Mouse (Mus musculus) lung, adult 2 months (tissue): ENCODE measurements around the gene Alas2. TPM values are rescaled to one million over a fixed set of nuclear protein-coding genes. Genes with fewer than 3 reads are reported as not detected.

Experiments
- DNase-seq: peaks from one replicate; pipeline ENCODE4 v3.0.0; 2022
- H3K4me1 ChIP-seq: fragments of 200-500 bp; 2 replicates; pipeline ENCODE4 v1.6.1; 2011; ENCODE audit warnings: low read length; ENCODE audit not compliant: control insufficient read depth, insufficient read depth
- H3K4me3 ChIP-seq: fragments of 200-500 bp; replicated peaks from 2 replicates; pipeline ENCODE3; 2011; ENCODE audit warnings: low read depth, mild to moderate bottlenecking, control low read depth, low read length; ENCODE audit errors: extremely low read depth
- CTCF ChIP-seq: fragments of 200-500 bp; IDR thresholded peaks from 2 replicates; pipeline ENCODE4 v1.5.1; 2011; ENCODE audit warnings: mild to moderate bottlenecking, low read length, control low read depth; ENCODE audit not compliant: insufficient read depth
- POLR2A ChIP-seq: fragments of 200-500 bp; IDR thresholded peaks from 2 replicates; pipeline ENCODE4 v1.6.1; 2011; ENCODE audit warnings: low read depth, mild to moderate bottlenecking, control low read depth, low read length, borderline replicate concordance; ENCODE audit errors: extremely low read depth
- WGBS: fragments of 180-500 bp; shearing (Covaris S2); methylation state at CpG from one replicate; pipeline ENCODE4 v1.1.7; 2018; 5-methylcytosine and 5-hydroxymethylcytosine counted together
- polyA plus RNA-seq: library from polyadenylated mRNA; depleted of rRNA; stranded (reverse); fragments of >200 nt; gene quantifications from 2 replicates; pipeline ENCODE4 v1.2.3, GENCODE M21; 2012; rRNA removed

Gene Alas2
- polyA plus RNA-seq = 52.8 and 113 TPM in 2 replicates

DNA sequence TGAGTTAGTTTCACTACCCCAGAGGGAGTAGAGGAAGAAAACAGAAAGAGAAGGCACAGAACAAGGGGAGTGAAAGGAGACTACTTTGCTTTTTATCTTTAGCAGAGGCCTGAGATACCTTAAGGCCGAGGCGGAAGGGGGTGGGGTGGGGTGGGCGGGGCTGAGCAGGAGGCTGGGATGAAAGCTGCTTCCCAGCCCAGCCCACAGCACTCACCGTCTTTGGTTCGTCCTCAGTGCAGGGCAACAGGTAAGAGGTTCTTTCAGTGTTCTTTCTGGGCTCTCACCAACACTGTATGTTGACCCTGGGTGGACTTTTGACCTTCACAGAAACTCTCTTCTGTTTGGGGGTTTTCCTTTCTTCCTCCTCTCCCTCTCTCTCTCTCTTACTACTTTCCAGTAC, at the start of gene Alas2:
TSS of gene Alas2 (plus strand) at position 137 of the 400 bp plus-strand sequence.
- DNase-seq = no peak
- TF ChIP-seq POLR2A (no peak), CTCF (no peak)
- Histone ChIP-seq H3K4me3 (no peak within 1 kb of the TSS), H3K4me1 (no peaks in the 10 kb centered on the region)
- 44% methylated on average over 5 of the region's 5 CpGs for WGBS

DNA sequence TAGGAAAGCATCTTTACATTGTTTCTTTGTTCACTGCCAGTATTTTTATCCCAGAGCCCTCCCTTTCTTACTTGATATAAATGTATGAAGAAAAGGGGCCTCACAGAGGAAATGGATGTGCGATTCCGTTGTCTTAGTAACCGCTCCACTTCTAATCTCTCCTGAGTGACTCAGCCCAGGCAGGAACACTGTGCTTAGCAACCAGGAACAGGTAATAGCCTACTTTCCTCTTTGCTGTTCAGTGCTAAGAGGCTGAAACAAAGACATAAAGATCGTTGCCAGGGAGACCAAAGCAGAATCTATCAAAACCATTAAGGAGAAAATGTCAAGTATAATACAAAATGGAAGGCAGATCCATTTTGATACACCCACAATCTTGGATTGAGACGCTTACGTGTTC, 38.5 kb upstream of the Alas2 start:
- WGBS = 75% methylated on average over 6 of the region's 6 CpGs

DNA sequence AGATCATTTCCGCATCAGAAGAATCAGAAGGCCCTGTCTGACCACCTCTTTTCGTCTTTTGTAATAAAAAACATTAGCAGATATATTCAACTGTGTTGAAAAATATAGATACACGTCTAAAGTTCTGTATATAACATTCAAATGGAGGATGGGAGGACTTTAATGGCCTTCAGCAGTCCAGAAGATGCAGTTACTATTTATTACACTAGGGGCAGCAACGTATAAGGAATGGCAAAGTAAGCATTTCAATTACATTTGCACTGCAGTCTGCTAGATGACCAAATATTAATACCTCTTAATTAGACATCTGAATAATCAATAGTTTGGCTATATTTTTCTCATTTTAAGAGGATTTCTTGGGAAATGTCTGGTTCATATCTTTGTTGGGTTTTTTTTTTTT, 36.5 kb upstream of the Alas2 start:
- TF ChIP-seq CTCF (peak; percentile 32; the same call in 1 of the 2 replicates), POLR2A (no peak)
- no peak overlapping the region for H3K4me3 ChIP-seq
- 32% methylated on average over 4 of the region's 4 CpGs for WGBS
- no peaks in the 10 kb centered on the region for H3K4me1 ChIP-seq
- no peak for DNase-seq

More for the DNA sequence above, 38.5 kb upstream of the Alas2 start:
- no peak for DNase-seq
- TF ChIP-seq CTCF (no peak), POLR2A (no peak)
- no peak overlapping the region for H3K4me3 ChIP-seq
- H3K4me1 ChIP-seq = no peaks in the 10 kb centered on the region

DNA sequence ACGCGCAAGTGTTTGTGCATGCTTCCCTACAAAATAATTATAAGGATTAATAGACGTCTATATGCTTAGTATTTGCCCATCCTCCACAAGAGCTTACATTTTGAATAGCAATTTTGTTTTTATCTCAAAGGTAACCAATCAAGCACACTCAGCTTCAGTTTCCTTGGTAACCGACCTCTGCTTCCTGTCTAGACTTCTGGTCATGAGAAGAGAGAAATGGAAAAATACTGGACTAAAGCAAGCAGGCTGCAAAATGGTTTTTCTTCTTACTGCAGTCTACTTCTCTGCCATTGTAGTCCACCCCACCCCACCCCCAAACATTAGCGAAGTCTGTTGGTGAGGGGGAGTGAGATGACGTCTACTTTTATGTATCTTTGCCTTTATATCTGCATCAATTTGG, 35.9 kb upstream of the Alas2 start:
- DNase-seq = no peak
- no peaks in the 10 kb centered on the region for H3K4me1 ChIP-seq
- H3K4me3 ChIP-seq = no peak overlapping the region
- TF ChIP-seq POLR2A = no peak
- 67% methylated on average over 6 of the region's 6 CpGs for WGBS

DNA sequence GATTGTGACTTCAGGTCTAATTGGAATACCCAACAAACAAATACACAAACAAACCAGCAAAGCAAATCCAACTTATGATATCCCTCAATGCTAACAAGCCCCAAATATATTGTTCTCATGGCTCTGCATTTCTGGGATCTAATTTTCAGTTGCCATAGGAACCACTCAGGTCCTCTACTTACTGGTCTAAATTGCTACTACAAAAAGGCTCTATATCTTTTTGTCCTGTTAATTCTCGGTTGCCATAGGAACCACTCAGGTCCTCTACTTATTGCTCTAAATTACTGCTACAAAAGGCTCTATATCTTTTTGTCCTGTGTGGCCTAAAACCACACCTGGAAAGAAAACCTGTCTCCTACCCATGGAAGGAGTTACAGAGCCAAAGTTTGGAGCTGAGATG, 33.0 kb upstream of the Alas2 start:
- no peaks in the 10 kb centered on the region for H3K4me1 ChIP-seq
- DNase-seq = no peak
- 80% methylated on average over 1 of the region's 1 CpGs for WGBS
- no peak overlapping the region for H3K4me3 ChIP-seq
- no peak for TF ChIP-seq CTCF
- TF ChIP-seq POLR2A = no peak

DNA sequence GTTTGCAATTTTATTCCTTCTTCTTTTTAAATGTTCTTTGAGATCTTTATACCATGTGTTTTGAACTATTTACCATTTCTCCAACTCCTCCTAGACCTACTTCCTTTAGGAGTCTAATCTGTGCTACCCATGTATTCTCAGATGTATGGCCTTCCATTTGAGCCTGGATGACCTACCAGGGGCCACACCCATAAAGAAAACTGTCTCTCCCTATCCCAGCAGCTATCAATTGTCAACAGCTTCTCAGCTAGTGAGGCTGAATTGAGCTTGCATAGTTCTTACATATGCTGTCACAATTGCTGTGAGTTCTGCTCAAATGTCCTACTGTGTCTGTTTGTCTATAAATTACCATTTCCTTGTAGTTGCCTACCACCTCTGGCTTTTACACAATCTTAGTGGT, 31.2 kb upstream of the Alas2 start:
- no peak for TF ChIP-seq POLR2A
- no peaks in the 10 kb centered on the region for H3K4me1 ChIP-seq
- no peak overlapping the region for H3K4me3 ChIP-seq
- DNase-seq = no peak

DNA sequence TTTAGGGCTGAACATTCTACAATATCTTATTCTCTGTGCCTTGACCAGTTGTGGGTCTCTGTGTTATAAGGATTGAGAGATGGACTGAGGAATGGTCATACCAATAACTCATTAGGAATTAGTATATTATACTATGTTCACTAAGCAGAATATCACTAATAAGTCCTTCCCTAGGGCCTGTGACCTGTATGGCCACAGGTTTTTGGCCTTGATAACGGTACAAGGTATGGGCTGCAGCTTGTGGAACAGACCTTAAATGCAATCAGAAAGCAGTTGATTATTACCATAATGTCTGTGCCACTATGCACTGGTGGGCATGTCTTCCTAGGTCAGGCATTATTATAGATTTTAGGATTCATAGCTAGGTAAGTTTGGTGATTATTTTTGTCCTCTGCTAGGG, 30.7 kb upstream of the Alas2 start:
- TF ChIP-seq CTCF (no peak), POLR2A (no peak)
- no peaks in the 10 kb centered on the region for H3K4me1 ChIP-seq
- WGBS = 79% methylated on average over 1 of the region's 1 CpGs
- DNase-seq = no peak
- no peak overlapping the region for H3K4me3 ChIP-seq

DNA sequence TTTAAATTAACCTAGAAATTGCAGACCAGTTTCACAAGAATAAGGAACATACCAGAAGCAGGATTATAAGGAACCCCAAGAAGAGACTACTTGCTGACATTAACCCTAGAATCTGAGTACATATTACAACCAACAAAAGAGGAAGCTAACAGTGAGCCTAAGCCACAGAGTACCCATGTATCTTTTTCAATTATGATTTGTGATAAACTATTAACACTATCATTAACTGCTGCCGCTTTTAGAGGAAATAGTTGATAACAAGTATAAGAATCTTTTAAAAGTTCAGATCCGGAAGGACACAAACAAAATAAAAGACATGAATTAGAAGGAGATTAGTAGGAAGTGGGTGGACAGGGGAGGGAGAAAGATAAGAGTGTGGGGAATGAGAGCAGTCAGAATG, 7.1 kb upstream of the Alas2 start:
- 75% methylated on average over 2 of the region's 2 CpGs for WGBS
- H3K4me1 ChIP-seq = no peaks in the 10 kb centered on the region

DNA sequence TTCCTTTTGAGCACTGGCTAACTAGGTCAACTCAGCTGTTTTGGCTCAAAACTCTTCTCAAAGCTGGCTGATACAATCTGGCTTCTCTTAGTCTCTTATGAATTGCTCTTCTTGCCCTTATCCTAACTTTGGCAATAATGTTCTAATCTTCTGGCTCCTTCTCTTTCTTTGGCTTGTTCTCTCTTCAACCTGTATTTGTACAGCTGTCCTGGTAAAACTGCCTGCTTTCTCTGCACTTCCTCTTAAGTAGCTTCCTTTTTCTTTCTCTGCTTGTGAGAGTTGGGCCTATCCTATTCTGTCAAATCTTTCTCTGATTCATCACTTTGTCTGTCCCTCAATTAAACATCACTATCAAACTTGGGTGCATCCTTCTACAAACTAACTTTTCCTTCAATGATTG, 5.5 kb upstream of the Alas2 start:
- DNase-seq = no peak
- no peak for TF ChIP-seq CTCF
- TF ChIP-seq POLR2A = no peak
- no peak overlapping the region for H3K4me3 ChIP-seq
- no peaks in the 10 kb centered on the region for H3K4me1 ChIP-seq

More for the DNA sequence above, 7.1 kb upstream of the Alas2 start:
- TF ChIP-seq CTCF (no peak), POLR2A (no peak)
- no peak for DNase-seq
- no peak overlapping the region for H3K4me3 ChIP-seq

DNA sequence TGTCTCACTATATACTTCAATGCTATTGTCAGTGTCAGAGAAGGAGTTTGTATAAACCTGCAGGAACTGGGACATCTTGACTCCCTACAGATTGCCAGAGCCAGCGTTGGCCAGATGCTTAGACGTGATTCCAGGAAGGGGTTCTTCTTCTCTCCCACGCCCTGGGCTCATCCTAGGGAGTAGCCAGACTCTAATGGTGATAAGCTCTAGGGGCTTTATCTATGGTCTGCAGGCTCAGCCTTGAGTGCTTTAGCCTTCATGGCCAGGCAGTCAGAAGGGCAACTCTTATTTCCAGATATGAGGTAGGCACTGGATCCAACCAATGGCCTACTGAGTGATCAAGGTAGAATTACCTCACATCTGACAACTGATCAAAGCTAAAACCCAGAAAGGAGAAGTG, 2.5 kb downstream of the Alas2 start:
- no peak for TF ChIP-seq POLR2A
- Histone ChIP-seq H3K4me1 (no peaks in the 10 kb centered on the region), H3K4me3 (no peak overlapping the region)
- 72% methylated on average over 3 of the region's 3 CpGs for WGBS
- DNase-seq = no peak

DNA sequence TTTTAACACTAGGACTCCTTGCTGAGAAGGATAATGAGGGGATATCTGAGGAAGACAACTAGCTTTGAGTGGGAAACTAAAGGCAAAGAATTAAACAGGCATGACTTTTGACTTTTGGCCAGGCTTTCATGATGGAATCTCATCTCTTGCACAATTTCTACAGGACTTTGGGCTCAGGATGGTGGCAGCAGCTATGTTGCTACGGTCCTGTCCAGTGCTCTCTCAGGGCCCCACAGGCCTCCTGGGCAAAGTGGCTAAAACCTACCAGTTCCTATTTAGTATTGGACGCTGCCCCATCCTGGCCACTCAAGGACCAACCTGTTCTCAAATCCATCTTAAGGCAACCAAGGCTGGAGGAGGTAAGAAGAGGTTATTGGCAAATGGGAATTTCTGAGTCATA, 4.8 kb downstream of the Alas2 start:
- DNase-seq = no peak
- no peaks in the 10 kb centered on the region for H3K4me1 ChIP-seq
- TF ChIP-seq POLR2A = no peak
- TF ChIP-seq CTCF = no peak
- WGBS = 81% methylated on average over 2 of the region's 2 CpGs
- no peak overlapping the region for H3K4me3 ChIP-seq

DNA sequence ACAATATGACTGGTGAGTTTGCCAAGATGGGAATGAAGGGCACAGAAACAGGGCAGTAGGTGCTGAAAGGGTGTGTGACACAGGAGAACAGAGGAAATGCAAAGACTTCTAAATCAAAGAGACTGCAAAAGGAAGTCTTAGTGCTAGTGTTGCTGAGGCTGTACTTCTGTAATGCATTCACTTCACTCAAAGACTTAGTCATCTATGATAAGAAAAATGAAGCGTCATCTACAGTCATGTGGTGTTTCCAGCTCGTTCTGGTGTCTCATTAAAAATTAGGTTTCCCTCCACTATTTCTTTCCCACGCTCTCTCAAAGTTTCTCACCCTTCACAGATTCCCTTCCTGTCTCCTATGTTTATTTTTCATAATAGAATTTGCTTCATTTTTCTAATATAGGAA, 6.9 kb downstream of the Alas2 start:
- WGBS = 74% methylated on average over 3 of the region's 3 CpGs
- Histone ChIP-seq H3K4me1 (no peaks in the 10 kb centered on the region), H3K4me3 (no peak overlapping the region)
- DNase-seq = no peak
- TF ChIP-seq POLR2A (no peak), CTCF (no peak)
